Mouse (Mus musculus) stomach, postnatal 0 days (tissue): ENCODE measurements around the gene Vars2.

ENCODE experiments used
- CTCF ChIP-seq: IDR thresholded peaks from 2 replicates; pipeline ENCODE4 v1.5.1; 2016; ENCODE audit warnings: antibody characterized with exemption, low read depth, mild to moderate bottlenecking, moderate library complexity
- EP300 ChIP-seq: optimal IDR thresholded peaks from 2 replicates; pipeline ENCODE3; 2016; ENCODE audit warnings: antibody characterized with exemption

DNA sequence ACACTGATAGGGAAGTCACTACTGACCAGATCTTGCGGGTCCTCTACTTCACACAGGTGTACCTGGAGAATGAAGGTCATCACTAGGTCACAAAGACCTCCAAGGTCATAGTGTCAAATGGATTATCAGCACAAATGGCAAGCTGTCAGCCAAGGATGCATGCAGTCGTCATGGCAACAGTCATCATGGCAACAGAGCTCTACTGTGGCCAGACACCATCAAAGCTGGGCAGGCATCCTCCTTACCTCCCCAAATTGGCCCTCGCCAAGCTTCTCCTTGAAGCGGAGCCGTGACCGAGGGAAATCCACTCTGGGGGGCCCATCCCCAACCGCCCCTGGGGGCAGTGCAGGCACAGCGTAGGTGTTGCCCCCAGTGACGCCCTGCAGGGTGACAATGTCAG, 17.7 kb upstream of the Vars2 start:
- no peak for TF ChIP-seq EP300
- no peak for TF ChIP-seq CTCF
